Mouse (Mus musculus): ENCODE data around the gene Map7d1.

The Map7d1 gene

DNA sequence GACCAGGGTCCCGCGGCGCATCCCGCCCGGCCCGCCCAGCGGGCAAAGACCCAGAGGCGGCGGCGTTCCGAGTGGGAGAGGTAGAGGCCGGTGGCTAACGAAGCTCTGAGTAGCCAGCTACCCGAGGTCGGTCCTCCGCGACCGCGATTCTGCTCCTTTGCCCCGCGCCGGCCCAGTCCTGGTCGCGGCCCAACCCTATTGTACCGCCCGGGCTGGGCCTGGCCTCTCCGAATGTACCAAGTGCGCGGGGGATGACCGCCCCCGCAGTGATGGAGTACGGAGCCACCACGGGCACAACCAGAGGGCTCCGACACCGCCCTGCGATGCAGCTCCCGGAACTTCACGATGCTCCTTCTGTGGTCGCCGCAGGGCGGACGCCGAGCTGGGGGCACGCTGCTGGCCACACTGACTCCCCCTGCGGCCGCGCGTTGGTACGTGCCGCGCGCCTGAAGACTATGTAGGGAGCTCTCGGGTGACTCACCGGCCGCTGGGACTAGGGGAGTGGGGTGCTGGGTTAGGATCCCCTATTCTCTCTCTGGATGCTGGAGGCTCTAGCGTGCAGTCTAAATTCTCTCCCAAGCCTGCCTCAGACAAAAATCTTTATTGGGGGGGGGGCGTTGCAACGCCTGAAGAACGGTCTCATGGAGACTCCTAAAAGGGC, at the start of gene Map7d1:
Gene Map7d1 (minus strand): TSS at position 213 of the 661 bp plus-strand sequence.
- DNase-seq (ENCODE audit: low spot score) = peak; percentile 83

DNA sequence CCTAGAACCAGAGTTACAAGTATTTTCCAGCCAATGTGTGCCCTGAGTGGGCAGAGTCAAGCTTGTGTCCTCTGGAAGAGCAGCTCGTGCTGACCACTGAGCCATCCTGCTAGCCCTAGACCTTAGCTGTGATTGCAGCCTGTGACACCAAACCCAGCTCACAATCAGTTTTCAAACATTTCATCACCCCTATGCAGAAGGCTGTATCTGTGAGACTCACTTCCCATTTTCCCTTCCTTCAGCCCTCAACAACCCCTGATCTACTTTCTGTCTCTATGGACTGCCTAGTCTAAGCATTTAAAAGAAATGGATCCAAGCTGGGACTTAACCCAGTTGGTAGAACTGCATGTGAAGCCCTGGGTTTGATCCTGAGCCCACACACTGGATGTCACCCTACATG, 49.3 kb upstream of the Map7d1 start:
- no peak for DNase-seq (ENCODE audit: low spot score)

DNA sequence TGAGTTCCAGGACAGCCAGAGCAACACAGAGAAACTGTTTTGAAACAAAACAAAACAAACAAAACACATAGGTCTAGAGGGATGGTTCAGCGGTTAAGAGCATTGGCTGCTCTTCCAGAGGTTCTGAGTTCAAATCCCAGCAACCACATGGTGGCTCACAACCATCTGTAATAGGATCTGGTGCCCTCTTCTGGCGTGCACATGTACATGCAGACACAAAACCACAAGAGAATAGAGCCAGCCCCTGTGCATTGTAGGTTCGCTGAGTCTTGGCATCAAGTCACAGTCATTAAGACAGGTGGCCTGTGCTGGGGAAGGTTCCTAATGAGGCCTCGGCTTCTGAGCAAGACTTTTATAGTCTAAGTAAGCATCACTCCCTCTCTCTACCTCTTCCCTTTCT, 47.7 kb upstream of the Map7d1 start:
- DNase-seq (ENCODE audit: low spot score) = no peak

DNA sequence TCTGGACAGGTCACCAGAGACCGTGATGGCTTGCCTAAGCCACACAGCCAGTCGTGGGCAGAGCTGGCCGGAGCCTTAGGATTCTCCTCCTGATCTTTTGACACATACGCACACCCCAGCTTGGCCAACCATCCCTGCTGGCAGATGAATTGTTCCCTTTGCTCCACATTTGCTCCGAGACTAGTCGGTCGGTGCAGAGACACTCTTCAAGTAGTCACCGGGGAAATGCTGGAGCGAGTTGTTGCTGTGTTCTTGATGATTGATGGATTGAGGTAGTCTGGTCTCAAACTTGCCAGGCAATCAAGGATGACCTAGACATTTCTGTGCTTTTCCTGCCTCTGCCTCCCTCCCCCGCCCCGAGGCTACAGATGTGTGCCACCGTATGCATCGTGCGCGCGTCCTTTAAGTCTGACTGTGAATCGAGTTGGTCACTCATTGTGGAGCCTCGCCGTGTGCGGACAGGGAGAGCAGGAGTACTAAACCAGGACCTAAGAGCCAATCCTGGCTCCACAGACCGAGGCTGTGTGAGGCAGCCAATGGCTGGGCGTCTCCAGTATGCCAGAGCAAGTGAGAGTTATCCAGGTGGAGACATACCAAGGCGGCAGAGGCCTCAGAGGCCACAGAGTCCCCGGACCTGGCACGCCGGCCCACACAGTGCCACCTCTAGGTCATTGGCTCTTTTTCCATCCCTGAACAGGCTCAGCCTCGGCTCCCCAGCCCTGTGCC, 45.6 kb upstream of the Map7d1 start:
- no peak for DNase-seq (ENCODE audit: low spot score)

- DNase-seq (ENCODE audit: low spot score) = no peak
Observed at GRCm38 (mm10) chr4:126300916-126301583, 44.9 kb upstream of the Map7d1 start.

DNA sequence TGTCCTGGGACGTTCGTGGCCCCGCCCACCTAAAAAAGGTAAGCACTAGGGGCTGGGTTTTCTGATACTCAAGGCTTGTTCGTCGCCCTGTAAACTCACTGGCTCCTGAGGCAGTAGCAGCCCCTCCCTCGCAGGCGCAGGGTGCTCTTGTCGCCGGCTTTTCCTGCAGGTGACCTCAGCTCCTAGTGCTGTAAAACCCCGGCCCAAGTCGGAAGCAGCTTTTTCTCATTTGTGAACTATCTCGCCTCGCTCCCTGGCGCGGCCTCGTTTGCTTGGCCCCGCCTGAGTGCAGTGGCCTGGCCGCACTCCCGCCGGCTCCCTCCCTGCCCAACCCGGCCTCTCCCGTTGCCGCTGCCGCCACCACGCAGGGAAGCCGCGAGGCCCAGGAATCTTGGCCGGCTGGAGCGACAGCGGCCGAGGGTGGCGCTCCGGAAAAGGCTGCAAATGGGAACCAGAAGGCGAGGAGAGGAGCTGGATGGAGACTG, 40.5 kb upstream of the Map7d1 start:
- DNase-seq (ENCODE audit: low spot score) = no peak

- DNase-seq (ENCODE audit: low spot score) = no peak
Observed at GRCm38 (mm10) chr4:126295937-126296336, 39.8 kb upstream of the Map7d1 start.

GRCm38 (mm10) chr4:126295152-126295551, 39.0 kb upstream of the Map7d1 start:
- DNase-seq (ENCODE audit: low spot score) = no peak

DNA sequence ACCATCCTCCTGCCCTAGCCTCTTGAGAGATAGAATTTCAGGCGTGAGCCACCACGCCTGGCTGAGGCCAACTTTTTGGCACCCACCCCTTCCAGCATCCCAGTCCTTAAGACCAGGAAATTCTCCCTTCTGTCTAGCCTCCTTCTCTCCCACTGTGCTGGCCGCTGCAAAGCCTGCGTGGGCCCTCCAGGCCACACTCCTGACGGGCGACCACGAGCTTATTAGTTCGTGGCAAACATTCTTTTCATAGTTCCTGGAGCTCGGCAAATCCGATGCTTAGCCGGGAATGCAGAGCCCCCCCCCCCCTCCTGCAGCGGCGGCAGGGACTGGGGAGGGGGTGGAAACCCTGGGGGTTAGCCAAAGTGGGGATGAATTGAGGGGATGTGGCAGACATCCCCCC, 35.1 kb upstream of the Map7d1 start:
- DNase-seq (ENCODE audit: low spot score) = no peak

- no peak for DNase-seq (ENCODE audit: low spot score)
Observed at GRCm38 (mm10) chr4:126290314-126290713, 34.2 kb upstream of the Map7d1 start.

DNA sequence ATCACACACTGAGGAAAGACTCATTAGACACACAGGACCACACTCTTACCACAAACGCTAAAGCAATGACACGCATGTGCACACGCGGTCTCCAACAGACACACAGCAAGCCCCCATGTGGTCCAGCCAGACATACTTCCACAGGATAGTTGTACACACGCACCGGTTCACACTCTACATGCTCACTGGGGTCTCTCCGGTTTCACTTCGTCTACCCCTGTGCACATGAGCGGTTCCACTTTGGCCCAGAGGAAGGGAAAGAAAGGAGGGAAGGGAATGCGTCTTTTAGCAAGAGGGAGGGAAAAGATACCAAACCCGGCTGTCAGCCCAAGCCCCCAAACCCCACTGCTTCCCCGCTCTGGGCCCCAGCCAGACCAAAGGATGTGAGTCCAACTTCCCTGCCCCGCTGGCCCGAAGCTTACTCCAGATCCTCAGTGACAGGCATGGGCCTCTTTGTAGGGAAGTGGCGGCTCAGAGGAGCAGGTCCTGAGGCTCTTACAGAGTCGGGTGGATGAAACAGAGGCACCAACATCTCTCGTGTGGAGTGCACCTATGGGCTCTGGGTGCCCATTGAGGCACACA, 32.0 kb upstream of the Map7d1 start:
- no peak for DNase-seq (ENCODE audit: low spot score)

- no peak for DNase-seq (ENCODE audit: low spot score)
Observed at GRCm38 (mm10) chr4:126287302-126287995, 31.3 kb upstream of the Map7d1 start.

DNA sequence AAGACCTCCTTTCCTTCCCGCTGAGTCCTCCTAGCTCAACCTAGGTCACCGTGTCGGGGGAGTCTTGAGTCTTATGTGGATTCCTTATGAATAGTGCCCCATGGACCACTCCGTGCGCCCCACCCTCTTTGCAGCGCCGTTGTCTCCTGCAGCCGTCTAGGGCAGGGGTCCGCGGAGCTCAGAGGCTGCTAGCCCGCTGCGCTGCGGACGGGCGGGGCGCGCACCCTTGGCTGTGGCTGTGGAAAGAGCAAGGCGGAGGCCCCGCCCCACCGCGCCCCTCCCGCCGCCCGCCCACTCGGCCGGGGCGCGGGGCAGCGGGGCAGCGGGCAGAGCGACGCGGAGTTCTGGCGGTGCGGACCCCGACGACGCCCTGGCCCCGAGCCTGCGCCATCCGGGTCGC, 30.3 kb upstream of the Map7d1 start, which contains the start of gene Col8a2:
Gene Col8a2 (plus strand): TSS at position 302 of the 400 bp plus-strand sequence.
- DNase-seq (ENCODE audit: low spot score) = no peak

DNA sequence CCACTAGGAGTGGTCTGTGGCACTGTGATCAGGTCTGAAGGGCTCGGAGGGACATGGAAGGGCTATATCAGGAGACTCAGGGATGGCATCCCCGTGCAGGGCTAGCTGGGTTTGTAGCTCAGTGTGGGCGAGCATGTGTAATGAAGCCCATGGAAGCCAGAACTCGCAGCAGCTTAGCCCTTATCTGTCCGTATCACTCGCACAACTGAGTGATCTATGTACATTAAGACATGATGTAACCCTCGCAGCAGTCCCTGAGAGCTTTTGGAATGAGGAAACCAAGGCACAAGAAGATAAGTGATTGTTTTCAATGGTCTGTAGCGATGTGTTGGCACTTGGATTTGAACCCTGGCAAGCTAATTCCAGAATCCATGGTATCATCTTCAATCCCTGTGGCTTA, 27.4 kb upstream of the Map7d1 start:
- no peak for DNase-seq (ENCODE audit: low spot score)

GRCm38 (mm10) chr4:126281706-126282105, 25.6 kb upstream of the Map7d1 start:
- DNase-seq (ENCODE audit: low spot score) = no peak

DNA sequence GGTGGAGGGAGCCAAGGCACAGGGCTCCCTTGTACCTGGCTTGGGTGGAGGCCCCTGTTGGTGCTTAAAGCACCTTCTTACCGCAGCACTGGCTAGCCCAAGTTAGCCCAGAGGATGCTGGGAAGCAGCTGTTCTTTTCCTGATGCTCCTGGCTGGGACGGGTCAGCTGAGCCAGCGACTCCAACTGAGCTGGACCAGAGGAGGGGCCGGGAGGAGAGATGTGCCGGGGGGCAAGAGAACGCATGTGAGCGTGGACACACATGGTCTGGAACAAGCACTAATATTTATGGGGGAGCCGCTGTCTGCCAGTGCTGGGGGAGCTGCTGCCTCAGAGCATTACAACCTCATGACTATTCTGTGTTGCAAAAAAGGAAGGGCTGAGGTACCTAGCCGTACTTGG, 22.8 kb upstream of the Map7d1 start:
- no peak for DNase-seq (ENCODE audit: low spot score)

DNA sequence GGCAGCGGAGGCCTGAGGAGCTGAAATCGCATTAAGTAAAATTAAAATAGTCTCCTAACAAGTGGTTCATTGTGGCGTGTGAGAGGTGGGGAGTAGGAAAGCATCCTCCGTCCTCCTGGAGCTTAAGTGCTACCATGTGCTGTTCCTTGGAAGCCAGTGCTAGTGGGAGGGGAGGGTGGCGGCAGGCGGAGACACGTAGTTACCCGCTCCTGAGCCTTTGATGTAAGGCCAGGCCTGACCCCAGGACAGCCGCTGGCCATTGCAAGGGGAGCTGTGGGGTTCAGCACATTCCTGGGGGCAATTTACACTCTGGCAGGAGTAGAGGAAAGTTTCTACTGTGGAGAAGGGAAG, 22.4 kb upstream of the Map7d1 start:
- no peak for DNase-seq (ENCODE audit: low spot score)

DNA sequence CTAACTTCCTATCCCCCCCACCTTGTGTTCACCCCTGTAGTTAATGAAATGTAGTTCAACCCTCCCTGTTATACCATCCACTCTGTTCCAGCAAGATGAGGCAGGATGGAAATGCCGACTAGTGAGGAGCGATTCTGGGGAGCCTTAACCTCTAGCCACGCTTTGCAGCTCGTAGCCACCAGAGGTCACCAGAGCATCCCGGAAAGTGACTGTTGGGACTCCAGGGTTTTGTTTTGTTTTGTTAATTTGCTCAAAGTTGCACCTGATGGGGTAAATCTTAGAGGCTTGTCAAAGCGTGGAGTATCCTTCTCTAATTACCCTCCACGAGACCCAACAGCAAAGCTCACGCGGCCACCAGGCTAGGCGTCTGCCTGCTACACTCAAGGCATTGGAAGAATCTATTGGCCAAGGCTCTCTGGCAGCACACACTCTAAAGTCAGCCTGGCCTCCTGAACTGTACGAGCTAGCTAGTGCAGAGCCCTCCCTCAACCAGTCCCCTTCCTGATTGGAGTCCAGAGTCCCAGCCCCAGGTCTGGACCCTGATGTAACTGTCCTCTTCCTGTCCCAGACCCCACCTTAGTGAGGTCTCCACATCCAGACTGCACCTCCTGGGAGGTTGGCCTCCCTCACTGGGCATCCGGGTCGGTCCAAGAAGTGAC, 21.9 kb upstream of the Map7d1 start:
- DNase-seq (ENCODE audit: low spot score) = no peak

- no peak for DNase-seq (ENCODE audit: low spot score)
Observed at GRCm38 (mm10) chr4:126275681-126276131, 19.6 kb upstream of the Map7d1 start.

- no peak for DNase-seq (ENCODE audit: low spot score)
Observed at GRCm38 (mm10) chr4:126275081-126275480, 18.9 kb upstream of the Map7d1 start.

DNA sequence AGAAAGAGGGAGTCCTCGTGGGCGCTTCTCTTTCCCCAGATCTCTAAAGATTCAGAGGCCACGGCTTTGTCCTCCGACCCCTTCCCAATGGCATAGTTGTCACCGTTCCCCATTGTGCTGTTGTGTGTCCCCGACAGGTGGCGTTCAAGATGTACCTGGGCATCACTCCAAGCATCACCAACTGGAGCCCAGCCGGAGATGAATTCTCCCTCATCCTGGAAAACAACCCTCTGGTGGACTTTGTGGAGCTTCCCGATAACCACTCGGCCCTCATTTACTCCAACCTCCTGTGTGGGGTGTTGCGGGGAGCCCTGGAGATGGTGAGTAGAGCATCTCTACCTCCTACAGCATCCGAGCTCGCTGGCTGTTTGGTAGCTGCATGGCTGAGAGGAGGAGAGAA, 17.6 kb upstream of the Map7d1 start:
- DNase-seq (ENCODE audit: low spot score) = no peak

DNA sequence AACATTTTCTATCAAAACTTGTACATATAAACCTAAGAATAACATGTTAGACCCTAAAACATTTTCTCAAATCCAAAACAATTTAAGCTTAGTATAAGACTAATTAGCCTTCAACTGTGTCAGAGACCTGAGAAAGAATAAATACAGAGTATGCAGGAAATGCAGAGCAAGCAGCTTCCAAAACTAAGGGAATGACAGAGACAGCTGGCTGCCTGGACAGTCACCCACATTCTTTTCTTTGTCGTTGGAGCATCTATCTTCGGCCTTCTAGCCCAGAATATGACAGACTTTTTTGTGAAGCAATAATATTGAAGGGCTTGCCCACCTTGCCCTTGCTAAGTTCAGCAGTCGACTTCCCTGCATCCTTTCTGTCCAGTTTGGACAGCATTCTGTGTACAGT, 13.1 kb upstream of the Map7d1 start:
- DNase-seq (ENCODE audit: low spot score) = no peak
